Comparison of ENCODE assay signal across 9 mouse cellular contexts in the genomic region with DNA sequence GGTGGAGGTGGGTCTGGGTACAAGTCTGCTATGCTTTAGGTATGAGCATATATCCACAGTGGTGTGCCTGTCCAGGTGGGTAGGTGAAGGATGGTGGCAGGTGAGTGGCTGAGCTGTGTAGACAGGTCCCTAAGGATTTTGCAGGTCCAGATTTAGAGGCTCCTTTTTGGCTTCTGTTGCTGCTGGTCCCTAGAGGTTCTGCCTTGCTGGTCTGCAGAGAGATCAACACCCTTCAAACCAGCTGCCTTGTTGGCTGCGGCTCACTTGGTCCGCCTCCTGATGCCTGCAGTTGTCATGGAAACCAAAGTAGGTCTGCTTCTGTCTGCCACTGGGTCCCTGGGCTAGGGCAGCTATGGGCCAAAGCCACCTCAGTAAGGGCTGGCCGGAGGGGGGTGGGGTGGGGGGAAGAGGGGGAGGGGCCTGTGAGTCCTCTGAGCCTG. TPM values are rescaled to one million over a fixed set of nuclear protein-coding genes. Genes with fewer than 3 reads are reported as not detected.
A peak's percentile ranks its signal among the peaks of the same experiment; 100 is the strongest.
DNase-seq lines count a peak whose midpoint lies in the region; ATAC-seq and TF ChIP-seq lines count a peak whose summit lies in the region.
"Had no signal": no experiment of that assay in that cellular context is flagged by ENCODE, and none has a peak within 500 bp of the region (broad histone marks: within the 10 kb centered on the region; RNA-seq: fewer than 3 reads in every experiment).

No protein-coding gene starts in this region.

- TF ChIP-seq CTCF in forebrain, postnatal 0 days (IDR thresholded peaks at IDR 0.05; ENCODE audit: low read depth) = no peak

- no peak overlapping the region for H3K4me2 ChIP-seq in heart, embryonic 11.5 days
- H3K4me2 ChIP-seq in forebrain, postnatal 0 days (ENCODE audit: low read depth) = no peak overlapping the region
- H3K4me2 ChIP-seq in limb, embryonic 11.5 days (ENCODE audit: low read depth, severe bottlenecking) = no peak overlapping the region
- H3K4me2 ChIP-seq in heart, embryonic 12.5 days = no peak overlapping the region

- no peak overlapping the region for H3K9ac ChIP-seq in heart, embryonic 11.5 days (ENCODE audit: low read depth, low read length)
- no peak overlapping the region for H3K9ac ChIP-seq in forebrain, postnatal 0 days
- no peak overlapping the region for H3K9ac ChIP-seq in limb, embryonic 11.5 days (ENCODE audit: low read length)
- no peak overlapping the region for H3K9ac ChIP-seq in heart, embryonic 12.5 days

- ATAC-seq in heart, embryonic 11.5 days (replicated peaks; ENCODE audit: insufficient number of reproducible peaks, low FRiP score, low TSS enrichment) = no peak
- ATAC-seq in forebrain, postnatal 0 days = peak; percentile 88
- ATAC-seq in limb, embryonic 11.5 days (ENCODE audit: insufficient number of reproducible peaks, low FRiP score, low TSS enrichment, low read depth) = peak; percentile 60; the same call in 1 of the 2 replicates
- ATAC-seq in erythroid progenitor cell, adult 5-6 weeks (replicated peaks; ENCODE audit: low FRiP score, poor library complexity, severe bottlenecking) = no peak
- ATAC-seq in heart, embryonic 12.5 days (ENCODE audit: insufficient number of reproducible peaks, low FRiP score) = no peak

- H3K27me3 ChIP-seq in heart, embryonic 10.5 days (ENCODE audit: insufficient read depth, poor library complexity, severe bottlenecking) = peaks cover 53% of the 10 kb centered on the region
- peaks cover 7% of the 10 kb centered on the region; the same call in 1 of the 2 replicates for H3K27me3 ChIP-seq in heart, embryonic 11.5 days (ENCODE audit: control insufficient read depth, insufficient read depth, low read length)
- H3K27me3 ChIP-seq in forebrain, postnatal 0 days (ENCODE audit: insufficient read depth, low read length) = no peaks in the 10 kb centered on the region
- H3K27me3 ChIP-seq in limb, embryonic 11.5 days (ENCODE audit: control insufficient read depth, insufficient read depth, low read length) = 0 out of 2 replicates have a peak, but pooled peaks cover 2% of the 10 kb centered on the region
- peaks cover 37% of the 10 kb centered on the region for H3K27me3 ChIP-seq in heart, embryonic 12.5 days (replicated peaks)

- H3K4me3 ChIP-seq in heart, embryonic 10.5 days = no peak overlapping the region
- no peak overlapping the region for H3K4me3 ChIP-seq in heart, embryonic 11.5 days (ENCODE audit: low read depth, low read length)
- H3K4me3 ChIP-seq in forebrain, postnatal 0 days (ENCODE audit: low read depth, low read length) = no peak overlapping the region
- H3K4me3 ChIP-seq in limb, embryonic 11.5 days (ENCODE audit: low read depth, low read length) = no peak overlapping the region
- H3K4me3 ChIP-seq in heart, embryonic 12.5 days = no peak overlapping the region

- H3K36me3 ChIP-seq in heart, embryonic 10.5 days = no peaks in the 10 kb centered on the region
- no peaks in the 10 kb centered on the region for H3K36me3 ChIP-seq in heart, embryonic 11.5 days (ENCODE audit: control insufficient read depth, insufficient read depth, low read length)
- no peaks in the 10 kb centered on the region for H3K36me3 ChIP-seq in forebrain, postnatal 0 days (ENCODE audit: insufficient read depth)
- no peaks in the 10 kb centered on the region for H3K36me3 ChIP-seq in limb, embryonic 11.5 days (ENCODE audit: control insufficient read depth, insufficient read depth, low read length)
- H3K36me3 ChIP-seq in heart, embryonic 12.5 days = no peaks in the 10 kb centered on the region

- DNase-seq in heart, embryonic 10.5 days (ENCODE audit: low spot score) = peak; percentile 73
- DNase-seq in ZHBTc4 (ENCODE audit: low read depth, low spot score) = peak; percentile 93
- DNase-seq in forebrain, postnatal 0 days = peak; percentile 68
- peak; percentile 52 for DNase-seq in limb, embryonic 11.5 days (ENCODE audit: low spot score)
- DNase-seq in spleen, postnatal 4 days (ENCODE audit: low spot score in 2 of 2) = no peak

- H3K4me1 ChIP-seq in heart, embryonic 10.5 days = peaks cover 19% of the 10 kb centered on the region
- H3K4me1 ChIP-seq in heart, embryonic 11.5 days (ENCODE audit: control insufficient read depth, insufficient read depth, low read length) = no peaks in the 10 kb centered on the region
- H3K4me1 ChIP-seq in forebrain, postnatal 0 days (ENCODE audit: insufficient read depth) = peaks cover 9% of the 10 kb centered on the region
- peaks cover 14% of the 10 kb centered on the region for H3K4me1 ChIP-seq in limb, embryonic 11.5 days (ENCODE audit: control insufficient read depth, insufficient read depth, low read length)
- H3K4me1 ChIP-seq in heart, embryonic 12.5 days (replicated peaks) = peaks cover 5% of the 10 kb centered on the region; the same call in 1 of the 2 replicates

- H3K27ac ChIP-seq in heart, embryonic 10.5 days = no peak overlapping the region
- no peak overlapping the region for H3K27ac ChIP-seq in heart, embryonic 11.5 days (ENCODE audit: low read depth, low read length)
- H3K27ac ChIP-seq in forebrain, postnatal 0 days (ENCODE audit: low read depth, low read length) = 0 out of 2 replicates have a peak overlapping the region, but pooled peaks have one; percentile 35
- no peak overlapping the region for H3K27ac ChIP-seq in limb, embryonic 11.5 days (replicated peaks; ENCODE audit: low read depth, low read length)
- no peak overlapping the region for H3K27ac ChIP-seq in heart, embryonic 12.5 days (ENCODE audit: poor library complexity, severe bottlenecking)

- H3K9me3 ChIP-seq in heart, embryonic 10.5 days = no peaks in the 10 kb centered on the region
- H3K9me3 ChIP-seq in heart, embryonic 11.5 days (replicated peaks; ENCODE audit: control insufficient read depth, low read length) = no peaks in the 10 kb centered on the region
- no peaks in the 10 kb centered on the region for H3K9me3 ChIP-seq in forebrain, postnatal 0 days (ENCODE audit: low read length)
- no peaks in the 10 kb centered on the region for H3K9me3 ChIP-seq in limb, embryonic 11.5 days (ENCODE audit: control insufficient read depth, low read length)
- no peaks in the 10 kb centered on the region for H3K9me3 ChIP-seq in heart, embryonic 12.5 days (replicated peaks)

- 8% methylated on average over 3 of the region's 3 CpGs for WGBS in heart, embryonic 10.5 days
- WGBS in heart, embryonic 11.5 days (ENCODE audit: insufficient replicate concordance) = 5% methylated on average over 3 of the region's 3 CpGs
- WGBS in forebrain, postnatal 0 days = 9% methylated on average over 3 of the region's 3 CpGs
- 5% methylated on average over 3 of the region's 3 CpGs for WGBS in limb, embryonic 11.5 days
- WGBS in heart, embryonic 12.5 days = 13% methylated on average over 3 of the region's 3 CpGs

RNA-seq across cellular contexts. Expression of a gene that starts 18.1 kb away (rescaled TPM):
- not detected in 2 replicates for polyA plus RNA-seq in heart, embryonic 10.5 days (2016; fragmentation: Nextera tagmentation; extraction: Ambion mirVana)
- not detected in 2 replicates for polyA plus RNA-seq in heart, embryonic 11.5 days (2014; fragmentation: Nextera tagmentation; extraction: Ambion mirVana)
- total RNA-seq in forebrain, postnatal 0 days (2014; rRNA removed) = not detected in 2 replicates
- not detected in 2 replicates for polyA plus RNA-seq in forebrain, postnatal 0 days (2015; fragmentation: Nextera tagmentation; extraction: Ambion mirVana)
- 0.08 TPM in 1 of 2 replicates, not detected in the other for polyA plus RNA-seq in limb, embryonic 11.5 days (2014; fragmentation: Nextera tagmentation; extraction: Ambion mirVana)
- not detected in 2 replicates for total RNA-seq in erythroid progenitor cell, adult 5-6 weeks (2015; ENCODE audit: low replicate concordance)
- total RNA-seq in erythroid progenitor cell, adult 5-6 weeks (2017; ENCODE audit: low replicate concordance) = not detected in 2 replicates
- not detected in 2 replicates for polyA plus RNA-seq in heart, embryonic 12.5 days (2016; fragmentation: Nextera tagmentation; extraction: Ambion mirVana)
- total RNA-seq: layer of hippocampus, adult 18-20 months had no signal

RNA-seq across cellular contexts. Expression of a gene that starts 55.1 kb away (rescaled TPM):
- 16.8 and 22.8 TPM in 2 replicates for polyA plus RNA-seq in heart, embryonic 10.5 days (2016; fragmentation: Nextera tagmentation; extraction: Ambion mirVana)
- 16.6 and 17.0 TPM in 2 replicates for polyA plus RNA-seq in heart, embryonic 11.5 days (2014; fragmentation: Nextera tagmentation; extraction: Ambion mirVana)
- 13.5 and 14.7 TPM in 2 replicates for total RNA-seq in forebrain, postnatal 0 days (2014; rRNA removed)
- 11.5 and 12.8 TPM in 2 replicates for polyA plus RNA-seq in forebrain, postnatal 0 days (2015; fragmentation: Nextera tagmentation; extraction: Ambion mirVana)
- 37.9 and 38.9 TPM in 2 replicates for polyA plus RNA-seq in limb, embryonic 11.5 days (2014; fragmentation: Nextera tagmentation; extraction: Ambion mirVana)
- total RNA-seq in erythroid progenitor cell, adult 5-6 weeks (2015; ENCODE audit: low replicate concordance) = 5.4 and 13.0 TPM in 2 replicates
- 5.6 and 5.7 TPM in 2 replicates for total RNA-seq in erythroid progenitor cell, adult 5-6 weeks (2017; ENCODE audit: low replicate concordance)
- polyA plus RNA-seq in heart, embryonic 12.5 days (2016; fragmentation: Nextera tagmentation; extraction: Ambion mirVana) = 16.2 and 18.4 TPM in 2 replicates

Comparison
In these comparisons a context has a peak if more than half of its experiments do, and no peak if none do; other contexts are left out.
1. DNase-seq: peak in heart, embryonic 10.5 days (single experiment), ZHBTc4 (single experiment), forebrain, postnatal 0 days (single experiment) and limb, embryonic 11.5 days (single experiment); none in spleen, postnatal 4 days (0 of 2).
2. ATAC-seq: peak in forebrain, postnatal 0 days (single experiment) and limb, embryonic 11.5 days (single experiment); none in heart, embryonic 11.5 days (single experiment), erythroid progenitor cell, adult 5-6 weeks (single experiment) and heart, embryonic 12.5 days (single experiment).